Mouse (Mus musculus): ENCODE data around the gene Arid3a. TPM values are rescaled to one million over a fixed set of nuclear protein-coding genes. Genes with fewer than 3 reads are reported as not detected.

Gene Arid3a
- polyA plus RNA-seq, 1 experiment from 2014 or later: 5.3 TPM

- Histone ChIP-seq H3K4me1 (peaks cover 38% of the 10 kb centered on the region), H3K9me3 (peaks cover 7% of the 10 kb centered on the region; the same call in 1 of the 2 replicates), H3K4me3 (peak overlapping the region; percentile 9), H3K9ac (no peak overlapping the region), H3K27me3 (no peaks in the 10 kb centered on the region), H3K36me3 (peaks cover 47% of the 10 kb centered on the region), H3K4me2 (peak overlapping the region; percentile 93), H3K27ac (no peak overlapping the region)
- 67% methylated on average over 12 of the region's 12 CpGs for WGBS
- ATAC-seq (ENCODE audit: insufficient number of reproducible peaks, insufficient read depth, low FRiP score, low TSS enrichment, low read depth): no peak
Observed at GRCm38 (mm10) chr10:79991099-79991498, 64.3 kb downstream of the Arid3a start.

GRCm38 (mm10) chr10:79991548-79991947 is 64.7 kb downstream of the Arid3a start:
- H3K36me3 ChIP-seq: peaks cover 47% of the 10 kb centered on the region
- 89% methylated on average over 6 of the region's 6 CpGs for WGBS

GRCm38 (mm10) chr10:79994397-79995115 is 67.7 kb downstream of the Arid3a start:
- ATAC-seq (ENCODE audit: insufficient number of reproducible peaks, insufficient read depth, low FRiP score, low TSS enrichment, low read depth): no peak

More at GRCm38 (mm10) chr10:79991548-79991947, 64.7 kb downstream of the Arid3a start:
- no peak for ATAC-seq (ENCODE audit: insufficient number of reproducible peaks, insufficient read depth, low FRiP score, low TSS enrichment, low read depth)
- Histone ChIP-seq H3K27ac (no peak overlapping the region), H3K9ac (no peak overlapping the region), H3K4me1 (peaks cover 33% of the 10 kb centered on the region), H3K9me3 (peaks cover 7% of the 10 kb centered on the region; the same call in 1 of the 2 replicates), H3K4me3 (no peak overlapping the region), H3K27me3 (no peaks in the 10 kb centered on the region), H3K4me2 (no peak overlapping the region)

GRCm38 (mm10) chr10:79995636-79996035 is 68.8 kb downstream of the Arid3a start:
- H3K4me3 ChIP-seq: peak overlapping the region; percentile 51; the same call in 1 of the 2 replicates
- 0 out of 2 replicates have a peak overlapping the region, but pooled peaks have one; percentile 82 for H3K4me2 ChIP-seq
- no peak overlapping the region for H3K9ac ChIP-seq
- 82% methylated on average over 1 of the region's 1 CpGs for WGBS
- 0 out of 2 replicates have a peak overlapping the region, but pooled peaks have one; percentile 5 for H3K27ac ChIP-seq
- peaks cover 18% of the 10 kb centered on the region for H3K27me3 ChIP-seq
- peaks cover 47% of the 10 kb centered on the region for H3K36me3 ChIP-seq
- ATAC-seq (ENCODE audit: insufficient number of reproducible peaks, insufficient read depth, low FRiP score, low TSS enrichment, low read depth): no peak
- H3K9me3 ChIP-seq: peaks cover 7% of the 10 kb centered on the region; the same call in 1 of the 2 replicates
- peaks cover 21% of the 10 kb centered on the region for H3K4me1 ChIP-seq

More at GRCm38 (mm10) chr10:79994397-79995115, 67.7 kb downstream of the Arid3a start:
- H3K27me3 ChIP-seq: peaks cover 18% of the 10 kb centered on the region
- H3K36me3 ChIP-seq: peaks cover 47% of the 10 kb centered on the region
- no peak overlapping the region for H3K4me2 ChIP-seq
- peaks cover 7% of the 10 kb centered on the region; the same call in 1 of the 2 replicates for H3K9me3 ChIP-seq
- no peak overlapping the region for H3K4me3 ChIP-seq
- H3K4me1 ChIP-seq: peaks cover 28% of the 10 kb centered on the region
- WGBS: 86% methylated on average over 16 of the region's 16 CpGs
- H3K9ac ChIP-seq: no peak overlapping the region
- peak overlapping the region; percentile 12; the same call in 1 of the 2 replicates for H3K27ac ChIP-seq

- H3K4me3 ChIP-seq: peak within 1 kb of the TSS; percentile 51
Observed at GRCm38 (mm10) chr10:79996272-79997033, 69.6 kb downstream of the Arid3a start, which contains the start of gene Abca7. Gene Abca7 (plus strand): TSS chr10:79996494.

GRCm38 (mm10) chr10:79997034-79997760 is 70.4 kb downstream of the Arid3a start:
- Histone ChIP-seq H3K36me3 (peaks cover 31% of the 10 kb centered on the region), H3K9ac (peak overlapping the region; percentile 64), H3K4me1 (peaks cover 16% of the 10 kb centered on the region), H3K27ac (peak overlapping the region; percentile 66), H3K4me3 (peak overlapping the region; percentile 51), H3K9me3 (no peaks in the 10 kb centered on the region), H3K27me3 (peaks cover 28% of the 10 kb centered on the region), H3K4me2 (peak overlapping the region; percentile 82)
- under 1% methylated on average over 35 of the region's 35 CpGs for WGBS
- peak; percentile 45; the same call in 1 of the 2 replicates for ATAC-seq (ENCODE audit: insufficient number of reproducible peaks, insufficient read depth, low FRiP score, low TSS enrichment, low read depth)

More at GRCm38 (mm10) chr10:79996272-79997033, 69.6 kb downstream of the Arid3a start, which contains the start of gene Abca7:
- peak within 1 kb of the TSS; percentile 64 for H3K9ac ChIP-seq
- peak; percentile 68; the same call in 1 of the 2 replicates for ATAC-seq (ENCODE audit: insufficient number of reproducible peaks, insufficient read depth, low FRiP score, low TSS enrichment, low read depth)
- H3K9me3 ChIP-seq: peaks cover 3% of the 10 kb centered on the region; the same call in 1 of the 2 replicates
- H3K4me2 ChIP-seq: peak within 1 kb of the TSS; percentile 82
- peaks cover 39% of the 10 kb centered on the region for H3K36me3 ChIP-seq
- under 1% methylated on average over 34 of the region's 34 CpGs for WGBS
- peak within 1 kb of the TSS; percentile 66 for H3K27ac ChIP-seq
- peaks cover 21% of the 10 kb centered on the region for H3K27me3 ChIP-seq
- peaks cover 16% of the 10 kb centered on the region for H3K4me1 ChIP-seq

- 6% methylated on average over 15 of the region's 15 CpGs for WGBS
- H3K27ac ChIP-seq: no peak overlapping the region
- peaks cover 34% of the 10 kb centered on the region for H3K27me3 ChIP-seq
- no peak for ATAC-seq (ENCODE audit: insufficient number of reproducible peaks, insufficient read depth, low FRiP score, low TSS enrichment, low read depth)
- peaks cover 25% of the 10 kb centered on the region for H3K36me3 ChIP-seq
- no peaks in the 10 kb centered on the region for H3K9me3 ChIP-seq
- peak overlapping the region; percentile 82 for H3K4me2 ChIP-seq
- peaks cover 20% of the 10 kb centered on the region for H3K4me1 ChIP-seq
- peak overlapping the region; percentile 51 for H3K4me3 ChIP-seq
- peak overlapping the region; percentile 2; the same call in 1 of the 2 replicates for H3K9ac ChIP-seq
Observed at GRCm38 (mm10) chr10:79997819-79998218, 71.0 kb downstream of the Arid3a start.

- Histone ChIP-seq H3K9ac (no peak overlapping the region), H3K36me3 (no peaks in the 10 kb centered on the region), H3K4me1 (peaks cover 32% of the 10 kb centered on the region), H3K9me3 (no peaks in the 10 kb centered on the region), H3K27ac (no peak overlapping the region), H3K27me3 (peaks cover 40% of the 10 kb centered on the region), H3K4me2 (no peak overlapping the region), H3K4me3 (no peak overlapping the region)
- no peak for ATAC-seq (ENCODE audit: insufficient number of reproducible peaks, insufficient read depth, low FRiP score, low TSS enrichment, low read depth)
- WGBS: 69% methylated on average over 9 of the region's 9 CpGs
Observed at GRCm38 (mm10) chr10:80001945-80002344, 75.1 kb downstream of the Arid3a start.

- Histone ChIP-seq H3K9me3 (no peaks in the 10 kb centered on the region), H3K4me3 (no peak overlapping the region), H3K27ac (0 out of 2 replicates have a peak overlapping the region, but pooled peaks have one; percentile 16), H3K36me3 (no peaks in the 10 kb centered on the region), H3K9ac (peak overlapping the region; percentile 51; the same call in 1 of the 2 replicates), H3K4me2 (peak overlapping the region; percentile 14), H3K4me1 (peaks cover 28% of the 10 kb centered on the region), H3K27me3 (peaks cover 36% of the 10 kb centered on the region)
- 25% methylated on average over 21 of the region's 21 CpGs for WGBS
- no peak for ATAC-seq (ENCODE audit: insufficient number of reproducible peaks, insufficient read depth, low FRiP score, low TSS enrichment, low read depth)
Observed at GRCm38 (mm10) chr10:80002829-80003228, 76.0 kb downstream of the Arid3a start.

GRCm38 (mm10) chr10:80003374-80004232 is 76.8 kb downstream of the Arid3a start:
- peaks cover 23% of the 10 kb centered on the region for H3K4me1 ChIP-seq
- no peaks in the 10 kb centered on the region for H3K9me3 ChIP-seq
- peak overlapping the region; percentile 14; the same call in 1 of the 2 replicates for H3K27ac ChIP-seq
- 48% methylated on average over 9 of the region's 9 CpGs for WGBS
- no peaks in the 10 kb centered on the region; the same call in 1 of the 2 replicates for H3K36me3 ChIP-seq
- peak overlapping the region; percentile 14 for H3K4me2 ChIP-seq
- H3K9ac ChIP-seq: peak overlapping the region; percentile 51; the same call in 1 of the 2 replicates
- H3K27me3 ChIP-seq: peaks cover 28% of the 10 kb centered on the region
- ATAC-seq (ENCODE audit: insufficient number of reproducible peaks, insufficient read depth, low FRiP score, low TSS enrichment, low read depth): no peak
- no peak overlapping the region for H3K4me3 ChIP-seq

Data from embryonic facial prominence, embryonic 13.5 days (tissue).